Mouse (Mus musculus): ENCODE measurements around the gene Olfr355.

Olfr355 gene

DNA sequence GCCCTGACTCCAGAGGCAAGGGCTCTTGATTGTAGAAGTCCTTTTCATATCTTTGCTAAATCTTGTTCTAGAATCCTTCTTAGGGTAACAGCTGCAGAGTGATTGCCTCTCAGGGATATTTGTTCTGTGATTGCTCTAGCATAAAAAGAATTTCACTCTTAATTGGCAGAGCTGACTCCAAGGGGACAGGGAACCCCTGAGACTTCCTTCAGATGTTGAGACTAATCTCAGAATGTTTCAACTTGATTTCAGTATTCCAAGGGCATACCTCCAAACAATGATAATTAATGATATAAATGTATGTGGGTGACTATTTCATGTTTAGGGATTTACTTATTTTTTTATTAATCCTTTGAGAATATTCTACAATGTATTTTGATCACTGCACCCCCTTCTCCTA, at the start of gene Olfr355:
Gene Olfr355, minus strand, starts transcription at position 101 of the 400 bp plus-strand sequence.
- no peak for DNase-seq (ENCODE audit: low read depth)

DNA sequence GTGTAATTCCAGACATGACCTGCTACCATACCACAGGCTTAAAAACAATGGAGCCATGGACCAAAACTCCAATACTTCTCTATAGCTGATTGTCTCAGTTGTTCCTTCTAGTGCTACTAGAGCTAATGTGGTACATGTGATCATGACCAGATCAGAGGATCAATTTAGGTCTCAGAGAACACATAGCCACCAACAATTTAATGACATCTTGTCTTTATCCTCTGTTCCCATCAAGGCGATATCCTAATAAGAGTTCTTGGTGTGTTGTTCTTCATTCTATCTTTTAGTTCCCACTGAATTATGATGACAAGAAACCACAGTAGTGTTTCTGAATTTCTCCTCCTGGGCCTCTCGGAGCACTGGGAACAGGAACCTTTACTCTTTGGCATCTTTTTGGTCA, 8.1 kb upstream of the Olfr355 start, which contains the start of gene Olfr356:
Gene Olfr356, plus strand, starts transcription at position 301 of the 400 bp plus-strand sequence.
- DNase-seq (ENCODE audit: low read depth): no peak

DNA sequence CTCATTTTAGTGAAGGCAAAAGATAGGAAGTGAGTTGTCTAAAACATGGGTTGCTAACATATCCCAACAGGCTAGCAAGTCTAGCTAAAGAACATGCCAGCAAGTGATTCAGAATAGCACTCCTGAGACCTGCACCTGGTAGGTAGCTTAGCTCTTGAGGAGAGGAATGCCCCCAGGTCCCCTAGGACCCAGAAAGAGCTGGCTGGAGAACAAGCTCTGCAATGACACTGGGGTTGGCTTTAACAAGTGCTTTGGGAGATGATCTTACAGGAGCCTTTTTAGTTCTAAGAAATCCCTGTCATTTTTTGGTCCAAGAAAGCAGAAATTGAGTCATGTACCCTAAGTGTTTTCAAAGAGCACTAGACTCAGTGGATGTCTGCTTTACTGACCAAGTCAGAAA, 23.3 kb downstream of the Olfr355 start, which contains the start of gene Olfr354:
Gene Olfr354, plus strand, starts transcription at position 301 of the 400 bp plus-strand sequence.
- no peak for DNase-seq (ENCODE audit: low read depth)

DNA sequence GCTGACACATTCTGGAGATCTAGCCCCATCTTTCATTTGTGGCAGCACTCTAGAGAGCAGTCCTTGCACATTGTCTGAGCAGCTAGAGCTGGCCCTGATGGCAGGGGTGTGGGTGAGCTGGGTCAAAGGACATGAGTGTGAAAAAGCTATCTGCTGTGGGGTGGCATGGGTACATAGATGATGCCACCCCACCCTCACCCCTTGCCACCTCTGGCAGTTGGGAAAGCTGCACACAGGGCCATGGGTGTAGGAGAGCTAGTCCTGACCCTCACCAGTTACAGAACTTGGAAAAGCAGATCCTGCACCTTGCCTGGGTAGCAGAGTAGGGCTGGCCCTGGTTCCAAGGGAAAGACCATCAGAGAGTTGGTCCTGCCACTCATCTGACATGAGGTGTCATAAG, 31.6 kb downstream of the Olfr355 start:
- no peak for DNase-seq (ENCODE audit: low read depth)

DNA sequence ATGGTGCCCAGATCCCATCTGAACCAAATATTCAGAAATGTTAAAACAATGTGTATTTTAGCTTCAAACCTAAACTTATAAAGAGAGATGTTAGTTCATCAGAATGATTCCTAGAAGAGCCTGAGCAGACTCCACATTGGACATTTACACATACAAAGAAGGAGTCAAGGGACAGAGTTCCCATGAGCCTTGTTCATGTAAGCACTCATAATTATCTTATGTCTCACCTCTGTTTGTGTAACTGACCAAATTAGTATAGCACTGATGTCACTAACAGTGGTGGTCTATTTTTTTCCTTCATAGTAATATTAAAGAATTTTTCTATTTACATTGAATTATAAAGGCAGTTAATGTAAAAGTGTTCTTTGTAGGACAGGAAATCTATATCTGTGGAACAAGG, 35.9 kb downstream of the Olfr355 start, which contains the start of gene Olfr353:
Gene Olfr353, minus strand, starts transcription at position 101 of the 400 bp plus-strand sequence.
- no peak for DNase-seq (ENCODE audit: low read depth)

Measured in c-Kit-positive CD71-negative TER-119-negative erythroid progenitor cells, embryonic 14.5 days (primary cell).